Mouse (Mus musculus) spleen, embryonic (tissue): ENCODE data around the gene Capn15.

ENCODE experiments used
- CTCF ChIA-PET: fragments of 350-600 bp; sonication (Branson Sonifier 250); formaldehyde crosslinking; loops from one replicate; lab custom pipeline; 2022; lab: Charles Lee

Gene Capn15

GRCm38 (mm10) chr17:25922120-25922519 is 63.5 kb downstream of the Capn15 start:
- CTCF ChIA-PET, result interaction anchor here (0.6 kb wide), 1 partner anchor 201 kb away, joined by 3 read pairs; no protein-coding TSS in a partner anchor

GRCm38 (mm10) chr17:25919786-25920642 is 65.6 kb downstream of the Capn15 start:
- CTCF ChIA-PET, result no interaction called here

- CTCF ChIA-PET, result no interaction called here
Measured at GRCm38 (mm10) chr17:25919144-25919785, 66.3 kb downstream of the Capn15 start, which contains the start of gene Rab40c. TSS of gene Rab40c (minus strand) at chr17:25919727.

GRCm38 (mm10) chr17:25918037-25918750 is 67.4 kb downstream of the Capn15 start:
- CTCF ChIA-PET, result interaction anchor here (0.7 kb wide), 1 partner anchor 21 kb away, joined by 3 read pairs; no protein-coding TSS in a partner anchor

- CTCF ChIA-PET, result no interaction called here
Measured at GRCm38 (mm10) chr17:25916931-25917647, 68.5 kb downstream of the Capn15 start.

GRCm38 (mm10) chr17:25914295-25914694 is 71.3 kb downstream of the Capn15 start:
- CTCF ChIA-PET, result no interaction called here

- CTCF ChIA-PET, result interaction anchor here (0.6 kb wide), 1 partner anchor 1453 kb away, joined by 3 read pairs; no protein-coding TSS in a partner anchor
Measured at GRCm38 (mm10) chr17:25913877-25914275, 71.7 kb downstream of the Capn15 start.

GRCm38 (mm10) chr17:25913186-25913876 is 72.3 kb downstream of the Capn15 start:
- CTCF ChIA-PET, result interaction anchor here (0.6 kb wide), 1 partner anchor 1454 kb away, joined by 3 read pairs; no protein-coding TSS in a partner anchor

- CTCF ChIA-PET, result no interaction called here
Measured at GRCm38 (mm10) chr17:25911816-25912215, 73.8 kb downstream of the Capn15 start.
